Mouse (Mus musculus) MEL (cell line): ENCODE measurements around the gene Lix1.

ENCODE experiments used
- CHD1 ChIP-seq: IDR thresholded peaks from 2 replicates; pipeline ENCODE4 v1.6.1; 2012; ENCODE audit warnings: low read depth, mild to moderate bottlenecking, inconsistent platforms, low read length, improper control_type of control experiment
- CTCF ChIP-seq, 3 experiments: IDR thresholded peaks in 2 of 3; conservative IDR thresholded peaks in 1 of 3; 2 replicates each; pipeline ENCODE4 v1.5.1; 2011 to 2012; ENCODE audit warnings: low read length in 3 of 3, low read depth in 2 of 3, mild to moderate bottlenecking in 2 of 3, improper control_type of control experiment in 1 of 3, inconsistent platforms in 1 of 3, mixed read lengths in 1 of 3, moderate library complexity in 1 of 3; ENCODE audit not compliant: control insufficient read depth in 1 of 3, insufficient read depth in 1 of 3, poor library complexity in 1 of 3, severe bottlenecking in 1 of 3
- EP300 ChIP-seq, 2 experiments: IDR thresholded peaks; 2 replicates each; pipeline ENCODE4 v1.6.1; 2011; ENCODE audit warnings: improper control_type of control experiment in 2 of 2, low read length in 2 of 2, low read depth in 1 of 2, mild to moderate bottlenecking in 1 of 2
- POLR2A ChIP-seq, 2 experiments: IDR thresholded peaks; 2 replicates each; pipeline ENCODE4 v1.6.1; 2011 to 2012; ENCODE audit warnings: low read length in 2 of 2, mild to moderate bottlenecking in 2 of 2, control low read depth in 1 of 2, improper control_type of control experiment in 1 of 2, low read depth in 1 of 2, moderate library complexity in 1 of 2; ENCODE audit not compliant: control insufficient read depth in 1 of 2, insufficient read depth in 1 of 2, poor library complexity in 1 of 2
- RAD21 ChIP-seq: IDR thresholded peaks from 2 replicates; pipeline ENCODE4 v1.6.1; 2011; ENCODE audit warnings: mild to moderate bottlenecking, low read depth, low read length, improper control_type of control experiment
- SIN3A ChIP-seq: IDR thresholded peaks from 2 replicates; pipeline ENCODE4 v1.6.1; 2012; ENCODE audit warnings: low read length, improper control_type of control experiment, inconsistent platforms
- TBP ChIP-seq: IDR thresholded peaks from 2 replicates; pipeline ENCODE4 v1.8.0; 2011; ENCODE audit warnings: low read depth, low read length, improper control_type of control experiment
- USF2 ChIP-seq, 2 experiments: IDR thresholded peaks; 2 replicates each; pipeline ENCODE4 v1.6.1; 2011 to 2012; ENCODE audit warnings: improper control_type of control experiment in 2 of 2, low read length in 2 of 2, borderline replicate concordance in 1 of 2, inconsistent platforms in 1 of 2, low read depth in 1 of 2, mild to moderate bottlenecking in 1 of 2; ENCODE audit not compliant: insufficient read depth in 1 of 2

DNA sequence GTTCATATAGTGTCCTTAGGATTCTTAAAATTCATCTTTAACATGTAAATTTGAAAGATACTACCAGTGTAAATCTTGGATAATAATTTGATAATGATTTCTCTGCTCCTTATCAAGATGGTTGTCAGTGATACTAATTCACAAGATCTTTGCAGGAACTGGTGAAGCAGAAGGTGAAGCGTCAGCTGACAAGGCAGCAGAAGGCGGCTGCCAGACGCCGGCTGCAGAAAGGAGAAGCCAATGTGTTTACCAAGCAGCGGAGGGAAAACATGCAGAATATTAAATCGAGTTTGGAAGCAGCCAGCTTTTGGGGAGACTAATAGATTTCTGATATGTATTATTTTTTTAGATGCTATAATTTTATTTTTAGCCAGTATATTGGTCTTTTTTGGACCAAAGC is 9.2 kb upstream of the Lix1 start:
- TF ChIP-seq USF2 (IDR thresholded peaks at IDR 0.05; ENCODE audit: borderline replicate concordance in 1 of 2, insufficient read depth in 1 of 2, low read depth in 1 of 2, low read length in 2 of 2): no peak
- TF ChIP-seq CTCF (IDR thresholded peaks at IDR 0.05 in 2 of 3, conservative IDR thresholded peaks at IDR 0.05 in 1 of 3; ENCODE audit: control insufficient read depth in 1 of 3, insufficient read depth in 1 of 3, low read depth in 2 of 3, low read length in 3 of 3, poor library complexity in 1 of 3, severe bottlenecking in 1 of 3): no peak
- no peak for TF ChIP-seq POLR2A (IDR thresholded peaks at IDR 0.05; ENCODE audit: control insufficient read depth in 1 of 2, insufficient read depth in 1 of 2, low read depth in 1 of 2, low read length in 2 of 2, poor library complexity in 1 of 2)
- TF ChIP-seq SIN3A: no peak
- no peak for TF ChIP-seq TBP
- TF ChIP-seq EP300 (IDR thresholded peaks at IDR 0.05; ENCODE audit: low read depth in 1 of 2, low read length in 2 of 2): no peak
- TF ChIP-seq CHD1: no peak
- no peak for TF ChIP-seq RAD21
